Mouse (Mus musculus) ES-E14 (cell line): ENCODE results near the gene Gys2. TPM values are rescaled to one million over a fixed set of nuclear protein-coding genes. Genes with fewer than 3 reads are reported as not detected.

Experiments
- DNase-seq: peaks from one replicate; pipeline ENCODE4 v3.0.0-alpha.2; 2013; ENCODE audit warnings: low read depth, low spot score
- H3K27ac ChIP-seq: 2 replicates; pipeline ENCODE4 v1.5.1; 2012; ENCODE audit warnings: low read depth, mild to moderate bottlenecking, low read length, moderate library complexity, mixed read lengths; ENCODE audit not compliant: poor library complexity, insufficient read depth, severe bottlenecking
- H3K36me3 ChIP-seq: 2 replicates; pipeline ENCODE4 v1.6.1; 2012; ENCODE audit warnings: mild to moderate bottlenecking, low read length, moderate library complexity, mixed read lengths; ENCODE audit not compliant: control insufficient read depth, poor library complexity, insufficient read depth, severe bottlenecking
- H3K4me1 ChIP-seq, 2 experiments: fragments of 150-350 bp in 1 of 2; sonication (generic) in 1 of 2; 2 replicates each; pipeline ENCODE4 v1.6.1; 2012; ENCODE audit warnings: low read length in 2 of 2, mild to moderate bottlenecking in 1 of 2, mixed read lengths in 1 of 2; ENCODE audit not compliant: control insufficient read depth in 2 of 2, insufficient read depth in 2 of 2, poor library complexity in 1 of 2
- H3K4me3 ChIP-seq, 2 experiments: fragments of 150-350 bp in 1 of 2; sonication (generic) in 1 of 2; 2 replicates each; pipeline ENCODE4 v1.5.1; 2012; ENCODE audit warnings: low read length in 2 of 2, low read depth in 1 of 2, mild to moderate bottlenecking in 1 of 2, mixed read lengths in 1 of 2; ENCODE audit not compliant: insufficient read depth in 1 of 2, poor library complexity in 1 of 2, severe bottlenecking in 1 of 2
- H3K9ac ChIP-seq: 2 replicates; pipeline ENCODE4 v1.6.1; 2012; ENCODE audit warnings: low read depth, mild to moderate bottlenecking, low read length, mixed read lengths; ENCODE audit not compliant: poor library complexity, insufficient read depth, severe bottlenecking
- H3K9me3 ChIP-seq: fragments of 150-350 bp; sonication (generic); 2 replicates; pipeline ENCODE4 v1.6.1; 2012; ENCODE audit warnings: low read depth, mild to moderate bottlenecking, low read length; ENCODE audit not compliant: control insufficient read depth, insufficient read depth
- CHD2 ChIP-seq: IDR thresholded peaks from 2 replicates; pipeline ENCODE4 v1.6.1; 2014; ENCODE audit warnings: mild to moderate bottlenecking, low read depth, low read length, inconsistent platforms
- HCFC1 ChIP-seq: IDR thresholded peaks from 2 replicates; pipeline ENCODE4 v1.6.1; 2012; ENCODE audit warnings: low read length, inconsistent platforms, borderline replicate concordance; ENCODE audit not compliant: insufficient read depth
- MAFK ChIP-seq: IDR thresholded peaks from 2 replicates; pipeline ENCODE4 v1.6.1; 2014; ENCODE audit warnings: mild to moderate bottlenecking, low read depth, low read length, inconsistent platforms; ENCODE audit not compliant: insufficient read depth
- ZC3H11A ChIP-seq: IDR thresholded peaks from 2 replicates; pipeline ENCODE4 v1.6.1; 2012; ENCODE audit warnings: low read depth, mild to moderate bottlenecking, inconsistent platforms, low read length, borderline replicate concordance
- ZNF384 ChIP-seq: IDR thresholded peaks from 2 replicates; pipeline ENCODE4 v1.6.1; 2012; ENCODE audit warnings: low read depth, low read length, inconsistent platforms
- in situ Hi-C, 2 experiments: fragments of 600-800 bp; cut with MboI; formaldehyde crosslinking; loops; one replicate each; pipeline ENCODE4 v1.15.1; 2025; ENCODE audit warnings: low sequenced_read_pairs in 2 of 2, inconsistent platforms in 1 of 2; ENCODE audit not compliant: unreplicated experiment in 2 of 2
- total RNA-seq: library from RNA; depleted of rRNA; stranded (reverse); fragments of 300-350 nt; gene quantifications from 2 replicates; pipeline ENCODE4 v1.2.3, GENCODE M21; 2012

Gene Gys2
- total RNA-seq, 1 experiment = not detected

DNA sequence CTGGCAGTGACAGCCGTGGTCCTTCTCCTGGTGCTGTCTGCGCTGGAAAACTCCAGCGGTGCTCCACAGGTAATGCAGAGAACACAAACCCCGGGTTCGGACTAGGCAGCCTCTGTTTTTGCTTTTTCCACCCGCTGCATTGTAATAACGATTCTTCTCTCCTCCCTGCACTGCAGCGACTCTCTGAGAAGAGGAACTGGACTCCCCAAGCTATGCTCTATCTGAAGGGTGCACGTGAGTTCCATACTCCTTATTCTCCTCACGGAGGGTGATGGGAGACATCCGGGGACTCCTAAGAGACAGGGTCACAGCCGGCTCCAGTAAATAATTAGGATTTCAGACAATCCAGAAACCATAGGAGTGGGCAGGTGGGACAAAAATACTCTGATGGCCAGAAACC, 59.1 kb downstream of the Gys2 start:
- Histone ChIP-seq H3K4me1 (no peaks in the 10 kb centered on the region), H3K9me3 (no peaks in the 10 kb centered on the region), H3K9ac (no peak overlapping the region), H3K4me3 (0 out of 4 replicates have a peak overlapping the region, but pooled peaks of 1 of the 2 experiments have one; percentile 32), H3K27ac (no peak overlapping the region), H3K36me3 (no peaks in the 10 kb centered on the region)
- TF ChIP-seq ZNF384 (no peak), HCFC1 (no peak), MAFK (no peak), CHD2 (no peak), ZC3H11A (no peak)
- in situ Hi-C loops = no loop called here
- no peak for DNase-seq

DNA sequence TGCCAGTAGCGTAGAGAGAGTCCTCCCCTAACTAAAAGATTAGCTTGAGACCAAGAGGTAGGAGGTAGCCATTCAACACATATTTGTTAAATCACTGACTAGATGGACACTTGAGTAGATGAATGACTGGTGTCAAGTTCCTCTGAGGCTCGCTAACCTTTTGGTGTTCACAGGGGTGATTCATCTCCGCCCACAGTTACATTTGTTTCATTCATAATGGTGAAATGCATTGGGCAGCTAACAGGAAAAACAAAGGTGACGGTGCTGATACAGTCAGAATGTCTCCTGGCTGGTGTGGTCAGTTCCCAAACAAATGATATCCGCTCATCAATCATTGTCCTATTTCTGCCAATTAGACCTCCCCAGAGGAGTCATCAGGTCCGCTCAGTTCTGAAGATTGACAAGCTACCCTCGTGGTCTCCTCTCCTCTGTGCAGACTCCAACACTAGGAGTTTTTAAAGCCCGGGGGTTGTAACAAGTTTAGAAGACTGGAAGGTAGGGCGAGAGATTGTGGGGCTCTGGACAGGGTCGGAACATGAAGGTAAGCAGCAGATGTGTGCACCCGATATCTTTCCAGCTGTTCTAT, 59.9 kb downstream of the Gys2 start, which contains the start of gene Spx:
Gene Spx, plus strand, starts transcription at position 536 of the 586 bp plus-strand sequence.
- no peaks in the 10 kb centered on the region for H3K36me3 ChIP-seq
- H3K9ac ChIP-seq = no peak within 1 kb of the TSS
- in situ Hi-C loops = no loop called here
- H3K9me3 ChIP-seq = no peaks in the 10 kb centered on the region
- TF ChIP-seq HCFC1 = no peak
- TF ChIP-seq ZNF384 = no peak
- no peak for TF ChIP-seq ZC3H11A
- no peak for TF ChIP-seq CHD2
- no peak for TF ChIP-seq MAFK
- H3K4me1 ChIP-seq = no peaks in the 10 kb centered on the region
- DNase-seq = no peak
- H3K27ac ChIP-seq = no peak within 1 kb of the TSS
- peak within 1 kb of the TSS in 1 of 2 experiments; percentile 32; a peak in 1 of 4 replicates for H3K4me3 ChIP-seq

- in situ Hi-C loops = no loop called here
- H3K9me3 ChIP-seq = no peaks in the 10 kb centered on the region
These were observed 61.8 kb downstream of the Gys2 start for GRCm38 (mm10) chr6:142411140-142411539.

DNA sequence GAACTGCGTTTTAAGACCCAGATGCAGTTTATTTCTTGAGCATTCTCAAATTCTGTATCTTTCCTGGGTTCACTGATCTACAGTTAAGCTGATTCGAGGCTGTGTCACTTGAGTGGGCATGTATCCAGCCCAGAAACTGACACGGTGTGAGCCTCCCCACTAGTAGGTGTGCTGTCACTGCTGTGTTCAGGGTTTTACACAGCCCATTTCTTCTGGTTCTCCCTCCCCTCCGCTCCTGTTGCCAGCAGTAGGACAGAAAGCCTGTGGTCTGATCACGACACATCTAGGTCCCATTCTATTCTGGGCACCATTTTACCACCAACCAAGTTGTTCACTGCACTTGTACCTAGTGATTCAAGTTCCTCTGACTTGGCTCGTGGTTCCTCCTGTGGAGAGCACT, 77.2 kb downstream of the Gys2 start:
- Histone ChIP-seq H3K27ac (no peak overlapping the region), H3K4me3 (no peak overlapping the region), H3K9me3 (no peaks in the 10 kb centered on the region), H3K9ac (no peak overlapping the region), H3K4me1 (peaks cover 0 to 1% of the 10 kb centered on the region in 2 experiments; a peak in 2 of 4 replicates), H3K36me3 (peaks cover 26% of the 10 kb centered on the region)
- in situ Hi-C loops = no loop called here
- DNase-seq = no peak
- TF ChIP-seq MAFK (no peak), CHD2 (no peak), HCFC1 (no peak), ZC3H11A (no peak), ZNF384 (no peak)

More at GRCm38 (mm10) chr6:142411140-142411539, 61.8 kb downstream of the Gys2 start:
- Histone ChIP-seq H3K36me3 (no peaks in the 10 kb centered on the region), H3K27ac (no peak overlapping the region), H3K9ac (no peak overlapping the region), H3K4me1 (no peaks in the 10 kb centered on the region), H3K4me3 (no peak overlapping the region)
- no peak for TF ChIP-seq ZNF384
- TF ChIP-seq HCFC1 = no peak
- TF ChIP-seq CHD2 = no peak
- TF ChIP-seq MAFK = no peak
- no peak for TF ChIP-seq ZC3H11A
- no peak for DNase-seq
